Mouse (Mus musculus) bone marrow macrophage, adult 2 months (primary cell): ENCODE results near the gene St7l. TPM values are rescaled to one million over a fixed set of nuclear protein-coding genes. Genes with fewer than 3 reads are reported as not detected.
A peak's percentile ranks its signal among the peaks of the same experiment; 100 is the strongest.

Experiments used
- H3K27ac ChIP-seq: 2 replicates; pipeline ENCODE4 v1.5.1; 2012; ENCODE audit warnings: low read depth, low read length; ENCODE audit not compliant: insufficient read depth
- H3K4me1 ChIP-seq: 2 replicates; pipeline ENCODE4 v1.6.1; 2012; ENCODE audit warnings: low read length; ENCODE audit not compliant: control insufficient read depth, insufficient read depth
- H3K4me3 ChIP-seq: 2 replicates; pipeline ENCODE4 v1.5.1; 2012; ENCODE audit warnings: mild to moderate bottlenecking, low read length, moderate library complexity; ENCODE audit not compliant: insufficient read depth
- CTCF ChIP-seq: IDR thresholded peaks from 2 replicates; pipeline ENCODE4 v1.5.1; 2012; ENCODE audit warnings: low read depth, mild to moderate bottlenecking, low read length, moderate library complexity
- POLR2A ChIP-seq: IDR thresholded peaks from 2 replicates; pipeline ENCODE4 v1.6.1; 2012; ENCODE audit warnings: mild to moderate bottlenecking, low read depth, low read length, borderline replicate concordance
- polyA plus RNA-seq: library from polyadenylated mRNA; stranded (reverse); fragments of >200 nt; gene quantifications from 2 replicates; pipeline ENCODE4 v1.2.4, GENCODE M21; 2012; ENCODE audit not compliant: missing spikeins, insufficient read depth, insufficient read length

Gene St7l
- 17.2 and 22.9 TPM in 2 replicates for polyA plus RNA-seq

- peak within 1 kb of the TSS; percentile 84 for H3K4me3 ChIP-seq
- H3K27ac ChIP-seq, result peak within 1 kb of the TSS; percentile 90
- peaks cover 5% of the 10 kb centered on the region for H3K4me1 ChIP-seq
- no peak; the same call in 1 of the 2 replicates for TF ChIP-seq POLR2A
- no peak for TF ChIP-seq CTCF
Measured at GRCm38 (mm10) chr3:104863786-104864650, at the start of gene St7l, which contains the start of gene Capza1. Gene St7l (plus strand): TSS chr3:104864005. Gene Capza1 (minus strand): TSS chr3:104864505.

- H3K4me3 ChIP-seq, result no peak overlapping the region
- H3K4me1 ChIP-seq, result peaks cover 21% of the 10 kb centered on the region
- TF ChIP-seq CTCF, result no peak
- no peak for TF ChIP-seq POLR2A
- H3K27ac ChIP-seq, result no peak overlapping the region
Measured at GRCm38 (mm10) chr3:104814746-104815145, 49.1 kb upstream of the St7l start.

DNA sequence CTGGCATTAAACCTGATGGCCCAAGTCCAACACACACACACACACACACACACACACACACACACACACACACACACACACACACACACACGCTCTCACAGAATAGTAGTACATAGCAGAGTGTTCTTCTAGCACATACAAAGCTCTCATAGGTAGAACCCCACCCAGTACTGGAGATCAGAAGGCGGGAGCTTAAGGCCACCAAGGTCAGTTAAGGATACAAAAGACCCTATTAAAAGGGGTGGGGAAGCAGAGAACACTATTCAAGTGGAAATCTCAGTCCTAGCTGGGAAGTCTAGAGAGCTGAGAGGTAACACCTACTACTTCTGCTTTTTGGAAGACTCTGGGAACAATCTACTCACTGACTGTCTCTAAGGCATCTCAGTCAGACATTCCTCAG is 48.5 kb upstream of the St7l start:
- Histone ChIP-seq H3K27ac (no peak overlapping the region), H3K4me3 (no peak overlapping the region), H3K4me1 (peaks cover 26% of the 10 kb centered on the region)
- TF ChIP-seq CTCF, result no peak
- no peak for TF ChIP-seq POLR2A

GRCm38 (mm10) chr3:104816130-104816529 is 47.7 kb upstream of the St7l start:
- TF ChIP-seq CTCF (no peak), POLR2A (no peak)
- Histone ChIP-seq H3K27ac (no peak overlapping the region), H3K4me1 (peaks cover 26% of the 10 kb centered on the region), H3K4me3 (no peak overlapping the region)

- peaks cover 21% of the 10 kb centered on the region for H3K4me1 ChIP-seq
Measured at GRCm38 (mm10) chr3:104817481-104817990, 46.3 kb upstream of the St7l start.

GRCm38 (mm10) chr3:104817991-104818748 is 45.6 kb upstream of the St7l start, which contains the start of gene Mov10:
Gene Mov10 (minus strand): TSS chr3:104818563.
- Histone ChIP-seq H3K4me3 (peak within 1 kb of the TSS; percentile 71), H3K27ac (peak within 1 kb of the TSS; percentile 47), H3K4me1 (peaks cover 20% of the 10 kb centered on the region)
- TF ChIP-seq CTCF, result no peak

More at GRCm38 (mm10) chr3:104817481-104817990, 46.3 kb upstream of the St7l start:
- TF ChIP-seq CTCF (no peak), POLR2A (no peak)
- peak overlapping the region; percentile 47 for H3K27ac ChIP-seq
- H3K4me3 ChIP-seq, result peak overlapping the region; percentile 71

GRCm38 (mm10) chr3:104818749-104819134 is 45.1 kb upstream of the St7l start:
- Histone ChIP-seq H3K4me3 (peak overlapping the region; percentile 71), H3K4me1 (peaks cover 20% of the 10 kb centered on the region), H3K27ac (no peak overlapping the region)
- TF ChIP-seq POLR2A (no peak), CTCF (no peak)

- TF ChIP-seq CTCF, result no peak
- TF ChIP-seq POLR2A, result no peak
- H3K4me1 ChIP-seq, result peaks cover 20% of the 10 kb centered on the region
- H3K27ac ChIP-seq, result no peak overlapping the region
- H3K4me3 ChIP-seq, result no peak overlapping the region
Measured at GRCm38 (mm10) chr3:104820426-104820825, 43.4 kb upstream of the St7l start.

- H3K4me3 ChIP-seq, result no peak overlapping the region
- peaks cover 16% of the 10 kb centered on the region for H3K4me1 ChIP-seq
- no peak overlapping the region for H3K27ac ChIP-seq
- TF ChIP-seq POLR2A, result no peak
- TF ChIP-seq CTCF, result no peak
Measured at GRCm38 (mm10) chr3:104822413-104822812, 41.4 kb upstream of the St7l start.

- TF ChIP-seq CTCF (no peak), POLR2A (no peak)
- Histone ChIP-seq H3K4me1 (no peaks in the 10 kb centered on the region), H3K27ac (no peak overlapping the region), H3K4me3 (no peak overlapping the region)
Measured at GRCm38 (mm10) chr3:104835797-104836196, 28.0 kb upstream of the St7l start.
